Mouse (Mus musculus): ENCODE measurements around the gene Exog.
A peak's percentile ranks its signal among the peaks of the same experiment; 100 is the strongest.

The Exog gene

DNA sequence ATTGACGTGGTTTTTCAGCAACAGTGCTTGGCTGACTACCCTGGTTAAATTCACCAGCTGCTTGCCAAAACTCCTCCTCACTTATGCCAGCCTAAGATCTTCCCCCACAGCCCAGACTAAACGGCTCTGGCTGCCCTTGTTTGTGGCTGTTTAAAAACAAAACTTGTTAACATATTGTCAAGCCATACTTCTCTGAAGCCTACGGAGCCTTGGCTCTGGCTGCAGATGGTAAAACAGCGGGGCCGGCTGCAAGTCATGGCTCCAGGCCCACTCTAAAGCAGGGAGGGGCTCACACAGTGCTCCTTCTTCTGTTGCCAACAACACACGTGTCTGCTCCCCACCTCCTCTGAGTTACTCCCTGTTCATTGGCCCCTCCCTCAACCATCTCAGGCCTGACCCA lies 66.2 kb downstream of the Exog start:
- DNase-seq = no peak

DNA sequence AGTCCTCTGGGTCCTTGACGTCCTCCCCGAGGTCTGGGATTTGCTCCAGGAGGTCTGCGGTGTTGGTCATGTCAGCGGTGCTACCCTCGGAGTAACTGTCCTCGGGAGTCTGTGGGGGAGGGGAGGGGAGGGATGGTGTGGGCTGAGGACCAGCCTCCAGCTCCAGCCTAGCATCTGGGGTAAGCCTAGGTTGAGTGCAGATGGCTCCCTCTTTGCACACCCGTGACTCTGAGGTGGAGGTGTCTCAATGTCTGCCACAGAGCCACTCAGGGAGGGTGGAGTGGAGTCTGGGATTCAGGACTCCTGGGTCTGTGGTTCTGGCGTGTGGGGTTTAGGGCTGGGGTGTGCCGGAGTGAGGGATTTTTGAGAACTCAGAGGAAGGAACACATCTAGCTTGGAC lies 68.2 kb downstream of the Exog start:
- DNase-seq = no peak

GRCm38 (mm10) chr9:119513816-119514215 lies 69.1 kb downstream of the Exog start:
- DNase-seq = no peak

DNA sequence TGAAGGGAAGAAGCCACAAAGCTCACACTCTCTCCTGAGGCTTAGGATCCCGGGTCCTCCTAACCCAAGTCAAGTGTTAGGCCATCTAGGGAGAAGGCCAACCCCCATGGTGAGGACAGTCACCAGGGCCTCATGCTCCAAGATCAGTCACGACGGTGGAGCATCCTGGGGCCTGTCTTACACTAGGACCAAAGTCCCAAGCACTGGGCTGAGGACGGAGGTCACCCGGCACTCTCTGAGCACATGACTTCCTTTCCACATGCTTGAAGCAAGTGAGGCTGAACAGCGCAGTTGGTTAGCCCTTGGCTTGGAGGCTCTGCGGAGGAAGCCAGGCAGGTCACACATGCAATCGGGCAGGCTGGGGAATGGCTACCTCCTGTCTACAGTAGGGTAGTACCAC lies 70.2 kb downstream of the Exog start:
- DNase-seq = peak in 1 of 2 experiments; percentile 47

Data from kidney, postnatal 4 days (tissue).